Mouse (Mus musculus) liver, embryonic 14.5 days (tissue): ENCODE data around the gene Uap1l1.

Experiments used
- CTCF ChIP-seq: IDR thresholded peaks from 2 replicates; pipeline ENCODE4 v1.5.1; 2016; ENCODE audit warnings: antibody characterized with exemption, low read depth, control low read depth
- EP300 ChIP-seq: IDR thresholded peaks from 2 replicates; pipeline ENCODE4 v1.6.1; 2016; ENCODE audit warnings: antibody characterized with exemption, low read depth

- TF ChIP-seq EP300: no peak
- no peak for TF ChIP-seq CTCF
Observed at GRCm38 (mm10) chr2:25355419-25356066, 9.9 kb downstream of the Uap1l1 start.
